Mouse (Mus musculus) C2C12 (cell line): ENCODE data around the gene 4933405O20Rik. TPM values are rescaled to one million over a fixed set of nuclear protein-coding genes. Genes with fewer than 3 reads are reported as not detected.

ENCODE experiments used
- H3K27me3 ChIP-seq: one replicate; pipeline ENCODE4 v1.6.1; 2011; ENCODE audit not compliant: control insufficient read depth, insufficient read depth, insufficient read length
- H3K36me3 ChIP-seq: one replicate; pipeline ENCODE4 v1.6.1; 2011; ENCODE audit not compliant: control insufficient read depth, insufficient read depth
- H3K4me3 ChIP-seq: one replicate; pipeline ENCODE4 v1.5.1; 2011; ENCODE audit warnings: mild to moderate bottlenecking, control low read depth; ENCODE audit not compliant: poor library complexity, insufficient read depth, severe bottlenecking
- H3K79me2 ChIP-seq: one replicate; pipeline ENCODE4 v1.6.1; 2011; ENCODE audit not compliant: control insufficient read depth, insufficient read depth
- H3K79me3 ChIP-seq: one replicate; pipeline ENCODE4 v1.6.1; 2011; ENCODE audit warnings: low read depth, control low read depth
- H3ac ChIP-seq: one replicate; pipeline ENCODE3; 2011; ENCODE audit warnings: low read depth; ENCODE audit not compliant: control insufficient read depth, insufficient read length
- CEBPB ChIP-seq: IDR thresholded peaks from one replicate; pipeline ENCODE4 v1.6.1; 2011; ENCODE audit warnings: low read depth, mild to moderate bottlenecking, control low read depth, moderate library complexity
- CTCF ChIP-seq: IDR thresholded peaks from one replicate; pipeline ENCODE4 v1.5.1; 2011; ENCODE audit not compliant: control insufficient read depth, insufficient read depth, insufficient read length
- FOSL1 ChIP-seq: IDR thresholded peaks from one replicate; pipeline ENCODE4 v1.8.0; 2011; ENCODE audit warnings: mild to moderate bottlenecking, low read length; ENCODE audit not compliant: poor library complexity, insufficient read depth, severe bottlenecking
- MAX ChIP-seq: IDR thresholded peaks from one replicate; pipeline ENCODE4 v1.6.1; 2011; ENCODE audit warnings: mild to moderate bottlenecking, control low read depth
- MYOD1 ChIP-seq: IDR thresholded peaks from one replicate; pipeline ENCODE4 v1.6.1; 2011; ENCODE audit warnings: low read depth; ENCODE audit not compliant: control insufficient read depth, insufficient read length
- MYOG ChIP-seq: IDR thresholded peaks from one replicate; pipeline ENCODE4 v1.6.1; 2011; ENCODE audit not compliant: control insufficient read depth, insufficient read length; ENCODE audit errors: extremely low read depth
- USF1 ChIP-seq: IDR thresholded peaks from one replicate; pipeline ENCODE4 v1.6.1; 2011; ENCODE audit warnings: low read depth, mild to moderate bottlenecking, control low read depth, moderate library complexity
- long read RNA-seq, 2 experiments: library from polyadenylated mRNA; unstranded; transcript quantifications; one replicate each; pipeline ENCODE4 v2.0.0; 2019 to 2020
- polyA plus RNA-seq: library from polyadenylated mRNA; unstranded; fragments of >200 nt; fragmentation: generic; extraction: Trizol; gene quantifications from one replicate; pipeline ENCODE4 v1.2.1, GENCODE M21; 2012; ENCODE audit warnings: missing spikeins

The 4933405O20Rik gene
- polyA plus RNA-seq, result not detected
- long read RNA-seq, experiment 1, result 0 reads
- long read RNA-seq, experiment 2, result 0 reads

DNA sequence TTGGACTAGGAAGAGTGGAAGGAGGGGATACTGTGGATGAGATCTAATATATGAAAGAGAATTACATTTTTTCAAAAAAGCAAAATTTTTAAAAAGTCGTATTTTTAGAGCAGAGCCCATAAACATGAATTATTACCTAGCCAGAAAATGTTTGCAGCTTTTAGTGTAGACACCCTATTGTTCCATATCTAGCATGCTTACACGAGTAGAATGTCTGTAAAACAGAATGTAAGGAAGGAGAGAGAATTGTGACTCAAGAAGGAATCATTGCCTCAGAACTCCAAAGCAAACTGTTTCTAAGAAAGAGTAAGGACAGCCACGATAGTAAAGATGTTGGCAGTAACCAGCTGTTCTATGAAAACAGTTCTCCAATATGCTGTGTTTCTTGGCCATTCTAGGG is at the start of gene 4933405O20Rik:
Gene 4933405O20Rik (plus strand): TSS at position 301 of the 400 bp plus-strand sequence.
- Histone ChIP-seq H3ac (no peak within 1 kb of the TSS), H3K36me3 (no peaks in the 10 kb centered on the region), H3K27me3 (no peaks in the 10 kb centered on the region), H3K79me3 (no peaks in the 10 kb centered on the region), H3K4me3 (no peak within 1 kb of the TSS), H3K79me2 (no peaks in the 10 kb centered on the region)
- TF ChIP-seq CEBPB (no peak), USF1 (no peak), CTCF (no peak), MYOD1 (no peak), MAX (no peak), FOSL1 (no peak), MYOG (no peak)

DNA sequence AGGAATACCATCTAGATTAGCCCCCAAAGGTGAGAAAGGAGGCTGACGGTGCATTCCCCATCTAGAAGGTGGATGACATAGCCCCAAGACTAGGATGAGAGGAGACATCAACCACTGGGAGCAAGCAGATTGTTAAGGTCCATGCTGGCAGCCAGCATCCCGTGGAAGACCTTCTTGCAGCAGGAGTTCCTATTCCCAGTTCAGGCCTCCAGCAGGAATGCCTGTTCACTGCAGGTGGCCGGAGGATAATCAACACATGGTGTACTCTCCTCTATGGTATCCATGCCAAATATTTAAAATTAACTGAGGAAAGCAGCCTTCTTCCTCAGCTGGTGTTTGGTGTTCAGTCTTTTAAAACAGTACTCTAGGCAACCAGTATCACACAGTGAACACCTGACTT is 49.4 kb upstream of the 4933405O20Rik start:
- no peaks in the 10 kb centered on the region for H3K79me3 ChIP-seq
- H3K36me3 ChIP-seq, result no peaks in the 10 kb centered on the region
- no peak overlapping the region for H3ac ChIP-seq
- H3K27me3 ChIP-seq, result no peaks in the 10 kb centered on the region
- no peak overlapping the region for H3K4me3 ChIP-seq
- no peaks in the 10 kb centered on the region for H3K79me2 ChIP-seq
- no peak for TF ChIP-seq CEBPB
- TF ChIP-seq MYOD1, result no peak
- no peak for TF ChIP-seq USF1
- TF ChIP-seq FOSL1, result no peak
- TF ChIP-seq MYOG, result no peak
- no peak for TF ChIP-seq CTCF
- TF ChIP-seq MAX, result no peak

DNA sequence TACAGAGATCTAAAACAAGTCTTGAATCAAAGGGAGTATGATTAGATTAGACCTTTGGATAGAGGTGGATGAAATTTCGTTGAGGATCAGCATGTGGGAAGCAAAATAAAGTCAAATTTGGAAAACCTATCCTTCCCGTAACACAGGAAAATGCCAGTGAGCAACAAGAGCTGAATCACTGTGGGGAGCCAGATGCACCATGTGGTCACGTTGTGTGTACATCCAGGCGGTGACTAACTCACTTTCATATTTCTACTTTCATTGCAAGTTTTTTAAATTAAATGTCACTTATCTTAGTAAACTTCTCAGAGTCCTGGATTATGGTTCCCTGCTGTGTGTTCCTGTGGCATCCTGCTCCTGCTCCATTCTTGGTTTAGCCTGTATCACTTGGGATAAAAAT is 47.6 kb upstream of the 4933405O20Rik start:
- H3ac ChIP-seq, result no peak overlapping the region
- H3K4me3 ChIP-seq, result no peak overlapping the region
- no peaks in the 10 kb centered on the region for H3K79me2 ChIP-seq
- H3K27me3 ChIP-seq, result no peaks in the 10 kb centered on the region
- no peak for TF ChIP-seq CTCF
- no peak for TF ChIP-seq CEBPB
- no peak for TF ChIP-seq FOSL1
- no peak for TF ChIP-seq MYOD1
- no peak for TF ChIP-seq MAX
- TF ChIP-seq MYOG, result no peak
- TF ChIP-seq USF1, result peak; percentile 44
- H3K36me3 ChIP-seq, result no peaks in the 10 kb centered on the region
- no peaks in the 10 kb centered on the region for H3K79me3 ChIP-seq

DNA sequence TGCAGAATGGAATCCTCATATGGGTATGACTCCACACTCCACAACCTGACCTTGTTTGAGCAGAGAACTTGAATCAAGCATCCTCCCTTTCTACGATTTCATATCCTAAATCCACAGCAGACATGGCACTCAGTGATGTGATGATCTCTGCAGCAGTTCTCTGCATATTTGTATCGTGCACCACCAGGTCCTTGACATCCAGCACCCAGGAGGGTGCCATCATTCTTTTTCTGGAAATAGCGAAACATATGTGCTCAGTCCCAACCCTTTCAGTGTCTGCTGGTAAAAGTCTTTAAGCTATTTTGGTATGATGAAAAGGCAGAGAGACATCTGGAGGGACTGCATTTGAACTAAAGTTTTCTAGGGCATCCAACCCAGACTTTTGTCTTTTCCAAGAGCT is 36.3 kb upstream of the 4933405O20Rik start:
- Histone ChIP-seq H3ac (no peak overlapping the region), H3K36me3 (no peaks in the 10 kb centered on the region), H3K79me2 (no peaks in the 10 kb centered on the region), H3K4me3 (no peak overlapping the region), H3K79me3 (no peaks in the 10 kb centered on the region), H3K27me3 (no peaks in the 10 kb centered on the region)
- TF ChIP-seq FOSL1 (no peak), CEBPB (no peak)

DNA sequence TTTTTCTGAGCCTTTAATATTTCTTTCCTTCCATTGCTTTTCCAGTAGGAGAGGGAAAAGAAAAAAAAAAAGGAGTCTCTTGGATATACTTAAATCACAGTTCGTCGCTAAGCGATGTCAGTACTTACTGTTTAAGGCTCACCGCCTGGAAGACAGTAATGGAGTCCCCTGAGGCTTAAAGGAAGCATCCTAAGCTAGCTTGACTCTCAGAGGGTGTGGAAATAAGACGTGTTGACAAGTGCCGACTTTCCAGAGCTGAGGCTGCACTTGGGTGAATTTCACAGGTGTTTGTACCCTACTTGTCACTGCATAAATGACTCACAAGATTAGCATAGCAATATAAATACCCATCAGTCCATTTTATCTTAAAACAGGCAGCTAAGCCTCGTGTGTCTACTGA is 25.1 kb upstream of the 4933405O20Rik start:
- Histone ChIP-seq H3K4me3 (no peak overlapping the region), H3K79me3 (no peaks in the 10 kb centered on the region), H3K27me3 (no peaks in the 10 kb centered on the region), H3K36me3 (no peaks in the 10 kb centered on the region), H3ac (no peak overlapping the region), H3K79me2 (no peaks in the 10 kb centered on the region)
- TF ChIP-seq FOSL1, result no peak
- no peak for TF ChIP-seq USF1
- no peak for TF ChIP-seq MYOD1
- TF ChIP-seq CTCF, result no peak
- no peak for TF ChIP-seq MYOG
- no peak for TF ChIP-seq CEBPB
- no peak for TF ChIP-seq MAX

DNA sequence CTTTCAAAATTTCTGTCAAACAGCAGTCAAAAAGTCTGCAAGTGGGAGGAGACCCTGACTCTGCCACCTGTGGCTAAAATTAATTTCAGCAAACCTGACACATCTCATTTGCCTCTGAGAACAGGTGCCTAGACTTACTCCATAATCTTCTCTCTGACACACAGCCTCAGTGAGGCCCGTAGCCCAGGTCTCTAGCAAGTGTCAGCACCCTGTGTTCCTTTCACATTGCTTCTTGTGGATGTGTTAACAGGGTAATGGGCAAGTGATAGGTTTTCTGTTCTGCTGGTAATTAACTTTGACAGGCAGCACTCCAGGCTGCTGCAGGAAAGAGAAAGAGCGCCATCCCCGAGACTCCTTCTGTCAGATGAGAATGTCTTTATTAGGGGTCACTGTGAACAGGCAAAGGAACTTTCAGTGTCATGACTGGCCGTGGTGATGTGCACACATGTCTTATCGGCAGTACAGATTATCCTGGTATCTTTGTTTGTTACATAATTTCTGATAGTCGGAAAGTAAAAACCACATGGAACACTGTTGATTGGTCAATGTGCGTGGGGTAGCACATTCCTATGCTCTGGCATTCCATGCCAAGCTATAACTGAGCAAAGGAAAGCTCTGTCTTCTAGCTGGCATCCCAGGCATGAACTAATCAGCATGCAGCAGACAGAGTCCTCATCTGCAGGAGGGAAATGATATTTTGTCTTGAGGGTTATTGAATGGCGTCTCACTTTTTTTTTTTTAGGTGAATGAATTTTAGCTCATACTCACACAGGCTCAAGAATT is 10.2 kb upstream of the 4933405O20Rik start:
- Histone ChIP-seq H3K27me3 (no peaks in the 10 kb centered on the region), H3ac (no peak overlapping the region)

More for the DNA sequence above, 10.2 kb upstream of the 4933405O20Rik start:
- H3K79me2 ChIP-seq, result no peaks in the 10 kb centered on the region
- H3K36me3 ChIP-seq, result no peaks in the 10 kb centered on the region
- TF ChIP-seq MAX (no peak), CTCF (no peak), CEBPB (no peak), FOSL1 (no peak), MYOD1 (no peak), MYOG (no peak), USF1 (no peak)
- no peaks in the 10 kb centered on the region for H3K79me3 ChIP-seq
- H3K4me3 ChIP-seq, result no peak overlapping the region
